Mouse (Mus musculus) cerebellum, postnatal 10 days (tissue): Measurements from ENCODE around the gene Ifnar2.

Source experiments
- DNase-seq, 2 experiments: peaks; one replicate each; pipeline ENCODE4 v3.0.0; 2021; ENCODE audit warnings: mixed read lengths in 2 of 2

Gene Ifnar2

DNA sequence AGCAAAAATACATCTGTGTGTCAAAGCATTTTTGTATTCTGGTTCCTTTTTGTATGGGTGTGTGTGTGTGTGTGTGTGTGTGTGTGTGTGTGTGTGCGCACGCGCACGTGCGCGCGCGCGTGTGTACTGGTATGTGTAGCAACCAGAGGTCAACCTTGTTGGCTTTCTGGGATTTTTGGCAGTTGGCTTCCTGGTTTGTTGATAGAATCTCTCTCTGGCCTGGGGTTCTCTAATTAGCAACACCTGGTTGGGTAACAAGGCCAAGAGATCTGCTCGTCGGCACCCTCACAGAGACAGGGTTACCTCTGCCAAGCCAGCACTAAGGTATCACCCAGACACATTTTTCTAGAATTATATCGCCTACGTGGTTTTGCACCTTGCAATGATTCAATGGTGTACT, 13.1 kb upstream of the Ifnar2 start:
- no peak for DNase-seq

DNA sequence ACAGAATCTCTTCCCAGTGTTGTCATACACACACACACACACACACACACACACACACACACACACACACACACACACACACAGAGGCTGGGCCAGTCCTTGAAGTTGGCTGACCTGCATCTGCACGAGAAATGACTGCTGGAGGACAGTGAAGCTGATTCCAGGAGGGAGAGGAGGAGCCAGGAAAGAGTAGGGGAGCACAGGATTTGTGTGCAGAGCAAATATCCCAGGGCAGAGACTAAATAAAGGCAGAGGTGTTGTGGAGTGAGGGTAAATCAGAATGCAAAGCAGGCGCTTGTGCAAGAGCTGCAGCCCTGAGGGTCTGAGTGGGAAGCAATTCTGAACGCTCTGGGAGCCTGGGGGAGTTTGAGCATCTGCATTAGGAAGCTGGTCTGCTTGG, 12.4 kb upstream of the Ifnar2 start:
- no peak for DNase-seq

DNA sequence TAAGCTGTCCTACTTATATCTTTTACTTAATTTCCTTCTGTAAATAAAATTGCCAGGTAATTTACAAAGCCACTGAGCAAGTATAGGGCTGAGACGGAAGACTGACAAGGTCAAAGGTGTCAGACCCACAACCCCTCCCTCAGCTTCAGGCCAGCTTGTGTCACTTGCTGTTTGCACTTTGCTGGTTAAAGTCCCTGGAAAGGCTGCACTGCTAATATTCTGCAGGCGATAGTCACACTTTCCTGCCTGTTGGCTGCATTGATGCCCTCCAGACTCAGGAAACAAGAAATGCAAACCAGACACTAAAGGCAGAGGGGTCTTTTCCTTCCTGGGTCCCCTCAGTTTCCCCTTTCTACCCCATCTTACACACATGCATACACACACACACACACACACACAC, 10.6 kb upstream of the Ifnar2 start:
- DNase-seq: no peak

DNA sequence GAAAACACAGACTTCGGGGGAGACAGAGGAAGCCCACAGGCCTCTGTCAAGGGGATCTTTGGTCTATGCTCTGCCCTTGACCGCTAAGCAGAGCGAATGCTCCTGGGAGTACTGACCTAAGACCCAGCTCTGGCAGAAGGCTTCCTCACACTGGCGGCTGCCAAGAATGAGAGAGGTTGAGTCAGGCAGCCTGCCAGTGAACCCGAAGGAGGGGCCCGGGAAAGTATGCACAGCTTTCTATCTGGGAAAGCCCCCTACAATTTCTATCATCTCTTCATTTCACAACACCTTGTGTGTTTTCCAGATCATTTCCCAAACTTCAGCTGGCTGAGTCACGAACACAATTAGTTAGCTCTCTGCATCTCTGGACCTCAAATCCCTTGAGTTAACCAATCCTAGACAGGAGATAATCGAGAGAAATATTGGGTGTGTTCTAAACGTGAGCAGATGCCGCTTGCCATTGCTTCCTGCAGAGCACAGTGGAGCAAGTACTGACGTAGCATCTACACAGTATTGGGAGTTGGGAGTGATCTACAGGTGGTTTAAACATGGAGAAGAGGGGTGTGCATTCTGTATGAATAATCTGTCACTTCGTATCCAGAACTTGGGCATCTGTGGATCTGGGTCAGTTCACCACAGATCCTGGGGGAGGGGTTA, 9.8 kb upstream of the Ifnar2 start:
- peak in 1 of 2 experiments; percentile 48 for DNase-seq

DNA sequence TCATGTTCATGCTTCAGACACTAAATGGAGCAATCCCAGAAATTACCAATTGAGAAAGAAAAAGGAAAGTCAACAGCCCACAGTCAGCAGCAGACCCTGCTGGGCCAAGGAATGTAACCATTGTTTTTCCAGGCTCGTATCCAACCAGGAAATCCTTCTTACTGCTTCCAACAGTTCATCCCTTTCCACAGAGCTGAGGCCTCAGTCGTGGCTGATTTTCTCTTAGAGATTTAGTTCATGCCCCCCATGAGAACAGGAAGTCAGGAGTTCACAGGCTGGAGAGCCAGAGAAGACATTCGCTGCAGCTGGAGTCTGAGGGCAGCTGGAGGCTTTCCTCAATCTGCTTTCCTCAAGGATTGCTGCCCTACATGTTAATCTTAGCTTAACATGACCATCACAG, 9.1 kb upstream of the Ifnar2 start:
- DNase-seq: no peak

DNA sequence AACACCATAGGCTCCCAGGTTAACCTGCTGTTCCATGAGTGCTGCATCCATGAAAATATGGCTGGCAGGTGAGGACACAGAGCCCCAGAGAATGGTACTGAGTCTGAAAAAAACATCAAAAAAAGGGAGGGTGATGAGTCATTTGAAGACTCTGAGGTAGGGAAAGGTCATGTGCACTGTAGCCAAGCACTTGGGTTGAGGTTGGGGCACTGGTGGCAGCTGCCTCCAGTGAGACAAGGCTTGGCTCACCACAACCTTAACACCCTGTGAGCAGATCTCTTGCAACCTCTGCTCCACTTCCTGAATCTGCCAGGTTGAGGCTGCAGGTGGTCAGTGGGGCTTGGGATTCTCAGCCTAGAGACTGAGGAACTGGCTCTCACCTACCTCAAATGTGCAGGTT, 6.0 kb upstream of the Ifnar2 start:
- no peak for DNase-seq

DNA sequence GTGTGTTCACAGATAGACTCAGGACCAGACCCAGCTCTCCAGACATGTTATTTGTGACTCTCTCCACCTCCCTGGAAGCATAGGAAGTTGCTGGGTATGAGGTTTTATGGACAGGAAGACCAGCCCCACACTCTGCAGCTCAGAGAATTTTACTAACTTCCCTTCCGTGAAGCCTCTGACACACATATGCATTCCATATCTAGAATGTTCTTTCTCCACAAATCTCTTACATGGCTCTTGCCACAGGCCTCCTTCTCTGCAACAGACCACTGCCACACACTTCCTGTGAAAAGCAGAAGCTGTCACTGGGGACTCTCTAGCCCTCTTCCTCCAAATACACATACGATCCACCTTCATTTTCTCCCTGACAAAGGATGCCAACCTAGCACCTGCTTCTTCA, 5.5 kb upstream of the Ifnar2 start:
- DNase-seq: no peak

DNA sequence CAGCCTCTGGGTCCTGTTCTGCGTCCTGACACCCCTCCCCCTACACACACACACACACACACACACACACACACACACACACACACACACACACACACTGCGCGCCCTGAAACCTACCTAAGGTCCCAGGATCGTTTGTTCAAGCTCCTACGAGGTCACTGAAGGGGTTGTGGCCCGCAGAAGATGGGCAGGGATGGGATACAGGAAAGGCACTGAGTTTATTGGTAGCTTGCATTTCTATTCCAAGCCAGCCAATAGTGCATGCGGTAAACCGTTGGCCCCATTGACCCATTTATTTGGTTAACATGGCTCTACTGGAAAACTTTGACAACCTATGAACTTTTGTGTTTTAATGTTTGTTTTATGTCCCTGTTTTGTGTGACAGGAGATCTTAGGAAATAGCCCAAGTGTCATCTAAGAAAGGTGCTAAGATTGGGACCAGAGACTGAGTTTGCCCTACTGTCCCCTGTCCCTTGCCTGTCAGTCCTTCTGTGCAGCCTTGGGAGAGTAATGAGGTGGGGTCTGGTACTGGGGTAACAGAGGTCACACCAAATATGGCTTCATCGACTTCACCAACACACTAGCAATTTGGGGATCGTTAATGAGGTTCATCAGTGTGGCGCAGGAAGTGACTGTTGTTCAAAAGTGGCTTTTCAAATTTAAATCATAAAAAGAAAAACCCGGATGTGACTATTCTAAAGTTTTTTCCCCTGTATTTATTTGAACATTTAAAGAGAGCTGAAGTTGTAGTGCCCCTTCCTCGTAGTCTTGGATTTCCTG, 1.1 kb downstream of the Ifnar2 start:
- DNase-seq: no peak

DNA sequence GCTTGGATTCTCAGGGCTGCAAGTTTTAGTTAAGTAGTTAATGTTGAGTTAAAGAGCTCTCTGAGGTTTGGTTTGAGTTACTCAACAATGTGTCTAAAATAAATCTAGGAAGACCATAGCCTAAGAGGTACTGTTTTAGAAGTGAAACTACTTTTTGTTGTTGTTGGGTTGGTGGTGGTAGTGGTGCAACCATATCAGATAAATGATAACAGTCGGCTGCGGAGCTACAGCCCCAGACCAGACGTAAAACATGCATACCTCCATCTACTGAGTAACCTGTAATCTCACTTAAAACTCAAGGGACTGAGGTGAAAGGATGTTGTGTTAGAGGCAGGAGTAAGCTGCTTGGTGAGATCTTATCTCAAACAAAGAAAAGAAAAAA, 1.7 kb downstream of the Ifnar2 start:
- DNase-seq: no peak

DNA sequence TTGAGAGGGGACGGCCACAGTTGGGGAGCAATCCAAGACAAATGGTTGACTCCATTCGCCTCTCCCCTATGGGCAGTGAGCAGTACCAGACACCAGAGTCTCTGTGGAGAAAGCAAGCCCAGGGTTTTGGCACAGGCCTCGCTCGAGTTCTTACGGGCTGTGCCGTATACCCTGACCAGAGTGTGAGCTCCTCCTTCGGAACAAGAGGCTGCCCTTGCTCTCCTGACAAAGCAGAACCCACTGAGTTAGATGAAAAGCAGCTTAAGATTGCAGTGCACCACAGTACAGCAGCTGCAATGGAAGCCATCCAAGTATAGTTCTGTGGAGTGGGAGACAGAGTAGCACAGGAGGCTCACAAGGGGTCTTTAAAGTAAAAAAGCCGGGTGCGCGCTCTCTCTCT, 4.1 kb downstream of the Ifnar2 start:
- no peak for DNase-seq

DNA sequence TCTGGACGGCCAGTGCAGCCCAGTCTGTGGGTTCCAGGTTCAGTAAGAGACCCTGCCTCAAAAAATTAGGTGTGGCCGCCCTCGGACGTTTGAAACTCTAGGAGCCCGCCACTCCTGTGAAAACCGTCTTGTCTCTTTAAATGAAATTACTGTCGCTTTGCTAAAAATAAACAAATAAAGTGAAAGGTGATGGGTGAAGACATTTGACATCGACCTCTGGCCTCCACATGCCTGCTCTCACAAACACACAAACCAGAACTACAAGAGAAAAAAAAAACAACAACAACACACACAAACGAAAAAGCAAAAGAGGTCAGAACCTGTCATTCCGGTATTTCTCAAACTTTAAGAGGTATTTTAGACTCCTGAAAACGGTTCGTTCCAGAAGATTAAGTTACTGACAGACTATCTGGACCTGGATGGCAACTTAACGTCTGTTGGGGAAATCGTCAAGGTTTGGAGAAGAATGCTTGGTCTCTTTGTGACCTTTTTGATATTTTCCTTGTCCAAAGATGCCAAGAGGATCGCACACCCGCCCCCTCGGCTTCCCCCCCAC, 5.9 kb downstream of the Ifnar2 start:
- DNase-seq: no peak

DNA sequence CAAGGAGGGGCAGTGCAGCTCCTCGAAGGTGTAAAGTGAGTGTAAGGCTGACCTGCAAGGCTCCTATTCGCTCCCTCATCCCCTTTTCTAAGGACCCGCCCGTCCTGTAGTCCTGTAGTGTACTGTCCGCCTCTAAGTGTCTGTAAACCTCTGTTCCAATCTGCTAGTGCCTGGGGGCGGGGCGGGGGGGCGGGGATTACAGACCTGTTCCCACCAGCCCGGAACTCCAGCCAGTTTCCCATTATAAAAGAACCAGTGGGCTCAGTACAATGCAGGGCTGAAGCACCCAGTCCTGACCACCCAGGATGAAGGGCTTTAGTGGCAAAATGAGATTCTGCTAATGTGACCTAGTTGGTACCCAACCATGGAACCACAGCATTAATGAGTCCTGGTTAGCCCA, 6.4 kb downstream of the Ifnar2 start:
- no peak for DNase-seq

DNA sequence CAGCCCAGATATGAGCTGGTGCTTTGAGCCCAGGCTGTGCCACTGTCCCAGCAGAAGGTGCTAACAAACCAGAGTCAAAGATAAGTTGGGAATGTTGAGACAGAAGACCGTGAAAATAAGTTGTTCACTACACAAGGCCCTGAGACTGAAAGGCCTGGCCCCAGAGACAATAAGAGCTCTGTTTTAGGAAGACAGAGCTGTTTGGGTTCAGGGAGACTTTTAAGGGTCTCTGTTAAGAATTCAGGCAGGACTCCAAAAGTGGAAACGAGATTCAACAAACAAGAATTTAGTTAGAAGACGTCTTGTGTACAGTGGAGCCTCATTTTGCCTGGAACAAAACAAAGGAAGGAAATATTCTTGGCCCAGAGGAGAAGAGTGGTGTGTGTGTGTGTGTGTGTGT, 6.8 kb downstream of the Ifnar2 start:
- DNase-seq: no peak

DNA sequence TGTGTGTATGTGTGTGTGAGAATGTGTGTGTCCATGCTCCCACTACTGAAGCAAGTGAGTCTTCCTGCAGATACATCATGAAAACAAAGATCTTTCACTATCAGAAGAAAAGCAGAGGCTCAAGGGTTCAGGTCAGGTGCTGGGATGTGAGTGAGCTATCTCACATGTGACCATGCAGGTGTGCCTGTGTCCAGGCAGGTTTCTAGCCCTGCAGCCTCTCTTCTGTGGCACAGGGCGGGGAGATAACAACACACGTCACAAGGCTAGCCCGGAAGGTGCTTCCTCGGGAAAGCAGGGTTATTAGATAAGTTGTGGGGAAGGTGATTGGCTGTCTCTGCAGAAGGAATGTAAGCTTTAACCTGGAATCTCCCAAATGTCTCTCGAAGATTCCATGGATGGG, 7.6 kb downstream of the Ifnar2 start:
- DNase-seq: no peak

DNA sequence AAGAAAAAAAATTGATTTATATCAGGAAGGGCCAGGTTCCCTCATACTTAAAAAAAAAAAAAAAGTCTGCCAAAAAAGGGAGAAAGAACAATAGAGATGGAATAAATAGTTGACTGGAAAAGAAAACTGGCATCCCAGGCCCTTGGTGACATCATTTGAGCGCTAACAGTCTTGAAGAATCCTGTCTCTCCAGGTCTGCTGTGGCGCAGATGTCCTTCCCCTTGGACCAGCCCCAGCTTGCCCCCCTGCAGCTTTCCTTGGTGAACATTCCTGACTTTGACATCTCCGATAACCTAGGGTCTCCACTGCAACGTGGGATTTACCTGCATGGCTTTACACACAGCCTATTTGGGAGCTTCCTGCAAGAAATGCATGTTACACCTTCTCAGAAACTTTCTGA, 9.0 kb downstream of the Ifnar2 start:
- no peak for DNase-seq

DNA sequence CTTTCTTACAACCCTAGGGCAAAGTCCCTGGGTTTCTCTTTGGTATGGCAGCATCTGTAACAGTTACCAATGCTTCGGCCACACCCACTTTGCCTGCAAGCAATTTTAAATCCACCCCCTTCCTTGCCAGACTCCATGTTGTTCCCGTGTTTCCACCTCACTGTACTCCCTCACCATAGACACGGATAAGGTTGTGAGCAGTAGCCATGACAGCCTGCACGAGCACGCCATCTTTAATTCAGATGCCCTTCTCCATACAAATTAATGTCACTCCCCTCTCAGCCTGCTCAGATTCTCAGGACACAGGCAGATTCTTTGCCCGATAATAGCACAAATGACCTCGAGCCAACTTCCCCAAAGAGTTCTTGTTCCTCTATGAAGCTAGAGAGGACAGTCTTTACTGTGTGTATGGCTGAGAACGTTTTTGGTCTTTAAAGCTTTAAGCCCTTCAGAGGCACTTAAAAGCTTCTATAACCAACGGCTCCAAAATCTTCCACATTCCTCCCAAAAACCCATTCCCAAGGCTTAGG, 9.7 kb downstream of the Ifnar2 start:
- no peak for DNase-seq

DNA sequence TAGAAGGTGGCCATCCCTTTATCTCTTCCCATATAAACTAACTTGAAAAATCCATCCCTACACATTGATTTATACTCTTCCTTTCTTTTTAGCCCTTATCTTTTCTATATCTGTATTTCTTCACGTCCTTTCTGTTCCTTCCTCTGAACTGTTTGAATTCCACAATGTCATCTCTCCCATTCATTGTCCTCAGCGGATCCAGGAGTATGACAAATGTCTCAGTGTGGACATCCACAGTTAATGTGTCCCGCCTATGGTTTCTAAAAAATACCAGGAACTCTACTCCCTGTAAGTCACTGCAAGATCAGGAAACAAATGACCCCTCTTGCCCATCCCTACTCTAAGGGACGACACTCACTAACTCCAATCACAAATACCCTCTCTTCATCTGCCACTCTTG, 11.6 kb downstream of the Ifnar2 start:
- no peak for DNase-seq

DNA sequence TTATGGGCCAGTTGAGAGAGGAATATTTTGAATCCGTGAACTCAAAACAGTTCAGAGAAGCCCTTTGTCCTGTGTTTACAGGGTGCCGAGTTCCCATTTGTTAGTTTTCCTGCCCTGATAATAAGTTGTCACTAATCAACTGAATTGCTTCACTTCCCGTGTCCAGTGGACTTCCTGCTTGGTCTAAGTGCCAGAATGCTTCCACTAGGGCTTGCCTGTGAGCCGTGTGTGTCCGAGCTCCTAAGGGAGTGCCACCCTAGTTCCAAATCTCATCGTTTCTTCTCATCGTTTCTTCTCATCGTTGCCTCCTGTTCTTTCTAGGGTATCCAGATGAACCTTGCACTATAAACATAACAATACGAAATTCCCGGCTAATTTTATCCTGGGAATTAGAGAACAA, 13.0 kb downstream of the Ifnar2 start:
- DNase-seq: no peak

DNA sequence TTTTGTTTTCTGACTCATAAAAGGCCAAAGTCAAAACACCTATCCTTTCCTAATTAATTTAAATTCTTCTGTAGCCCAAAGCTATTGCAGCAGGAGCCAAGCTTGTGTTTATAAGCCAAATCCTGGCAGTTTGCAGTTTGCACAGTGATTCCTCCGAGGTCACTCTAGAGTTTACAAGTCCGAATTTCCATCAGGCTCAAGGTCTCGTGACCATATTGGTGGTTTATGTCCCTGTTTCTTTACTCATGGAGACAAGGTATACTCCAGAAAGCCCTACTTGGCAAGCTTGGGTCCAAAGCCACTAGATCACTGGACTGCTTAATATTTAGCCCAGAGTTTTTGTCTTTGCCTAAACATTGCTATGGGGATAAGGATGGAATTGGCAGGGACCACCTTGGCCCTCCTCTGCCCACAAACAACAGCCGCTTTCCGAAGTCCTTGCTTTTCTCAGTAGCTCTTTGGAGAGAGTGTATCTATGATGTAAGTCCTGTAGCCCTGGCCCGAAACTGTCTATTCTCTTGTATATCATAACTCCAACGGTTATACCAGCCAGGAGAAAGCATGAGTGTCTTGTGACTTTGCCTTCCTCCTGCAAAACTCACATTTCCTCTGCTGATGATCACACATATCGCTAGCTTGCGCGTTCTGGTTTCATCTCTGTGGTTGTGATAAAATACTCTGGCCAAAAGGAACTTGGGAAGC, 14.0 kb downstream of the Ifnar2 start:
- no peak for DNase-seq

DNA sequence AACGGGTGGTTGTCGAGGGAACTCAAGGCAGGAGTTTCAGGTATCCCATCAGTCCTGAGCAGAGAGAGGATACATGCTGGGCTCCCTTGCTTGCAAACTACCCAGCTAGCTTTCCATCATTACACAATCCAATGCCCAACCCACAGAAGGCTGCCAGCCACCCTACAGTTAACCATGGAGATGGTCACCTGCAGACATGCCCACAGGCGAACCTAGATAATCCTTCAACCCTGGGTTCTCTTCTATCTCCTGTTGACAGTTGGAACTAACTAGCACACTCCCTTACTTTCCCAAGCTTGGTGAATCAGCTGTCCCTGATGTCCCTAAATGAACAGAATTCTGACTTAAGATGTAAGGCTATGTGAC, 14.5 kb downstream of the Ifnar2 start:
- DNase-seq: no peak

DNA sequence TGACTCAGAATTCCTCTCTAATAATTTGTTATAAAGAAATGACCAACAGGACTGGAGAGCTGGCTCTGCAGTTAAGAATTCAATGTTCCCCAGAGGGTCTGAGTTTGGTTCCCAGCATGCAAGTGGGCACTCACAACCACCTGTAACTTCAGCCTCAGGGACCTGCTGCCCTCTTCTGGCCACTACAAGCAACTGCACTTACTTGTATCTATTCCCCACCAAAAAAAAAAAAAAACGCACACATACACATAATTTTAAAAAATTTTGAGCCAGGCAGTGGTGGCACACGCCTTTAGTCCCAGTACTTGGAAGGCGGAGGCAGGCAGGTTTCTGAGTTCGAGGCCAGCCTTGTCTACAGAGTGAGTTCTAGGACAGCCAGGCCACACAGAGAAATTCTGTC, 17.5 kb downstream of the Ifnar2 start:
- peak; percentile 21 to 30 for DNase-seq

DNA sequence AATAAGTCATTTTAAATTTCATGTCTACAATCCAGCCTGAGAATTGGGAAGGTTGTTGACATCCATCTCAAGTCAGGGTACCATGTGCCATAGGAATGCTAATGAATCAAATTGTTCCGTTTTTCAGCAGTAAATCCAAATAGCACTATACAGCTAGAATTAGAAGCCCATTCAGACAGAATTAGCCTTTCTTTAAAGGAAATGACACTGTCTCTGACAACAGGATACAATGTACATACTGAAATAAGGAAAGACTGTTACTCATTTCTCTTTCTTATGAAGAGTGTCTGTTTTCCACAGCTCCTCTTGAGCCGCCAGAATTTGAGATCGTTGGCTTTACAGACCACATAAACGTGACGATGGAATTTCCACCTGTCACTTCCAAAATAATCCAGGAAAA, 18.8 kb downstream of the Ifnar2 start, which contains the start of gene Gm21970:
Gm21970 (plus strand) TSS at position 301 of the 400 bp plus-strand sequence.
- DNase-seq: no peak

DNA sequence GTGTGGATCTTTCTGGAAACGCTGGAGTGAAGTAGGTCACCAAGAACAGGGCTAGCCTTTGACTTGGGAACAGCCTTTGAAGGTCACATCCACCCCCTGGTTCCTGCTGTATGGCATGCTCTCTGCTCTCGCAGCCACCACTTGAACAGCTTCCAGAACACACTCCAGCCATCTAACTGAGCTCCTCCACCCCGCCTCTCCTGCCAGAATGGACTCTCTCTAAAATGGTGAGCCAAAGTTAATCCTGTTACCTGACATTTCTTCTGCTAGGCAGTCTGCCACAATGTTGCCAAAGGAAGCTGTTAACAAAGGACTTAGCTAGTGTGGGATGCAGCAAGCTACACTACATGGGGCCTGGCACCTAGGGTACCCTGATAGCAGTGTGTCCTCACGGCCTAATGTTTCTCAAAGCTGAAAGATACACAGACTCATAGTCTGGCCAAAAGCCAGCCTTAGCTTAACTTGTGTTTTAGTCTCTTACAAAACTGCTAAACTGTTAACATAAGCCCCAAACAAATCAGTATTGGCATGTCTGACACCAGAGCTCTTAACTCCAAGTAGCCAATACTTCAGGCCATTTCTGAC, 22.3 kb downstream of the Ifnar2 start:
- no peak for DNase-seq
